Mouse (Mus musculus) liver, postnatal 0 days (tissue): ENCODE results near the gene Klhdc1. TPM values are rescaled to one million over a fixed set of nuclear protein-coding genes. Genes with fewer than 3 reads are reported as not detected.

Experiments used
- ATAC-seq: fragments of 200-750 bp; cut with Nextera tagmentation; 2 replicates; pipeline ENCODE4 v1.8.0; 2017; ENCODE audit warnings: mild to moderate bottlenecking, moderate library complexity
- DNase-seq: peaks from one replicate; pipeline ENCODE4 v3.0.0-alpha.2; 2016
- H3K27ac ChIP-seq: fragments of 300-500 bp; sonication (generic); 2 replicates; pipeline ENCODE4 v1.5.1; 2014; ENCODE audit warnings: antibody characterized with exemption, moderate library complexity, mild to moderate bottlenecking, low read depth
- H3K27me3 ChIP-seq: fragments of 300-500 bp; sonication (generic); 2 replicates; pipeline ENCODE4 v1.6.1; 2014; ENCODE audit warnings: low read length, control low read depth, mixed read lengths; ENCODE audit not compliant: insufficient read depth
- H3K36me3 ChIP-seq: fragments of 300-500 bp; sonication (generic); replicated peaks from 2 replicates; pipeline ENCODE4 v1.6.1; 2014; ENCODE audit warnings: mild to moderate bottlenecking, control low read depth, low read length, moderate library complexity, mixed read lengths; ENCODE audit not compliant: insufficient read depth
- H3K4me1 ChIP-seq: fragments of 300-500 bp; sonication (generic); 2 replicates; pipeline ENCODE4 v1.6.1; 2014; ENCODE audit warnings: antibody characterized with exemption, mild to moderate bottlenecking, control low read depth; ENCODE audit not compliant: insufficient read depth
- H3K4me2 ChIP-seq: fragments of 300-500 bp; sonication (generic); 2 replicates; pipeline ENCODE4 v1.6.1; 2014; ENCODE audit warnings: low read depth, mild to moderate bottlenecking, low read length, moderate library complexity, mixed read lengths
- H3K4me3 ChIP-seq: fragments of 300-500 bp; sonication (generic); 2 replicates; pipeline ENCODE4 v1.5.1; 2014; ENCODE audit warnings: low read depth, low read length
- H3K9ac ChIP-seq: fragments of 300-500 bp; sonication (generic); replicated peaks from 2 replicates; pipeline ENCODE4 v1.6.1; 2014; ENCODE audit warnings: mild to moderate bottlenecking, moderate library complexity
- H3K9me3 ChIP-seq: fragments of 300-500 bp; sonication (generic); 2 replicates; pipeline ENCODE4 v1.6.1; 2016; ENCODE audit warnings: mild to moderate bottlenecking, control low read depth, low read length, mixed read lengths
- CTCF ChIP-seq: sonication (generic); IDR thresholded peaks from 2 replicates; pipeline ENCODE4 v1.5.1; 2016; ENCODE audit warnings: antibody characterized with exemption, low read depth
- EP300 ChIP-seq: IDR thresholded peaks from 2 replicates; pipeline ENCODE4 v1.6.1; 2016; ENCODE audit warnings: antibody characterized with exemption, low read depth, mild to moderate bottlenecking
- WGBS: fragments of 180-500 bp; shearing (Covaris S2); extraction: QIAGEN DNeasy Blood & Tissue Kit; methylation state at CpG from one replicate; pipeline ENCODE4 v1.1.7; 2014; ENCODE audit not compliant: insufficient replicate concordance; 5-methylcytosine and 5-hydroxymethylcytosine counted together
- polyA plus RNA-seq: library from polyadenylated mRNA; unstranded; fragments of >200 nt; fragmentation: Nextera tagmentation; extraction: Ambion mirVana; gene quantifications from 2 replicates; pipeline ENCODE4 v1.2.1, GENCODE M21; 2015

Klhdc1 gene
- polyA plus RNA-seq: 5.9 and 6.1 TPM in 2 replicates

- H3K36me3 ChIP-seq: no peaks in the 10 kb centered on the region
- WGBS: 57% methylated on average over 6 of the region's 6 CpGs
- H3K4me1 ChIP-seq: peaks cover 6% of the 10 kb centered on the region; the same call in 1 of the 2 replicates
- no peaks in the 10 kb centered on the region for H3K27me3 ChIP-seq
- no peak for DNase-seq
- no peak for ATAC-seq
- peak within 1 kb of the TSS; percentile 100 for H3K4me2 ChIP-seq
- TF ChIP-seq EP300 (no peak), CTCF (no peak)
- peak within 1 kb of the TSS; percentile 74 for H3K27ac ChIP-seq
- H3K4me3 ChIP-seq: peak within 1 kb of the TSS; percentile 85
- H3K9me3 ChIP-seq: no peaks in the 10 kb centered on the region
- H3K9ac ChIP-seq: peak within 1 kb of the TSS; percentile 84
These were observed at the start of gene Klhdc1 for GRCm38 (mm10) chr12:69240876-69241275. Gene Klhdc1 (plus strand): TSS chr12:69241176.

- H3K36me3 ChIP-seq: peaks cover 10% of the 10 kb centered on the region
- 69% methylated on average over 5 of the region's 5 CpGs for WGBS
- no peak overlapping the region for H3K4me3 ChIP-seq
- no peak overlapping the region for H3K4me2 ChIP-seq
- ATAC-seq (no peak), DNase-seq (no peak)
- H3K27me3 ChIP-seq: no peaks in the 10 kb centered on the region
- TF ChIP-seq CTCF (no peak), EP300 (no peak)
- H3K9me3 ChIP-seq: no peaks in the 10 kb centered on the region
- peaks cover 16% of the 10 kb centered on the region for H3K4me1 ChIP-seq
- no peak overlapping the region for H3K9ac ChIP-seq
- no peak overlapping the region for H3K27ac ChIP-seq
These were observed 49.6 kb upstream of the Klhdc1 start for GRCm38 (mm10) chr12:69191396-69191795.

GRCm38 (mm10) chr12:69192637-69193036 lies 48.3 kb upstream of the Klhdc1 start:
- H3K9ac ChIP-seq: no peak overlapping the region
- peaks cover 7% of the 10 kb centered on the region for H3K36me3 ChIP-seq
- H3K4me1 ChIP-seq: 0 out of 2 replicates have a peak, but pooled peaks cover 7% of the 10 kb centered on the region
- no peak overlapping the region for H3K27ac ChIP-seq
- TF ChIP-seq CTCF (no peak), EP300 (no peak)
- no peak overlapping the region for H3K4me2 ChIP-seq
- no peak overlapping the region for H3K4me3 ChIP-seq
- no peaks in the 10 kb centered on the region for H3K27me3 ChIP-seq
- ATAC-seq (no peak), DNase-seq (no peak)
- 92% methylated on average over 2 of the region's 2 CpGs for WGBS
- H3K9me3 ChIP-seq: no peaks in the 10 kb centered on the region

GRCm38 (mm10) chr12:69196444-69197377 lies 44.3 kb upstream of the Klhdc1 start, which contains the start of gene Gm49383:
Gene Gm49383 (minus strand): TSS chr12:69197104.
- Histone ChIP-seq H3K4me2 (peak within 1 kb of the TSS; percentile 97), H3K36me3 (peaks cover 15% of the 10 kb centered on the region), H3K27me3 (no peaks in the 10 kb centered on the region), H3K9me3 (no peaks in the 10 kb centered on the region), H3K27ac (peak within 1 kb of the TSS; percentile 92), H3K4me1 (peaks cover 17% of the 10 kb centered on the region), H3K4me3 (peak within 1 kb of the TSS; percentile 99), H3K9ac (peak within 1 kb of the TSS; percentile 93)
- TF ChIP-seq EP300 (no peak), CTCF (no peak)
- DNase-seq (peak; percentile 81), ATAC-seq (peak; percentile 74)
- 3% methylated on average over 75 of the region's 75 CpGs for WGBS

GRCm38 (mm10) chr12:69197378-69198163 lies 43.4 kb upstream of the Klhdc1 start:
- peak; percentile 78 for DNase-seq
- Histone ChIP-seq H3K4me2 (peak overlapping the region; percentile 97), H3K9me3 (no peaks in the 10 kb centered on the region), H3K36me3 (peaks cover 21% of the 10 kb centered on the region), H3K9ac (peak overlapping the region; percentile 93), H3K27me3 (no peaks in the 10 kb centered on the region), H3K4me3 (peak overlapping the region; percentile 99), H3K4me1 (peaks cover 17% of the 10 kb centered on the region), H3K27ac (peak overlapping the region; percentile 92)
- peak; percentile 83 for ATAC-seq
- under 1% methylated on average over 77 of the region's 94 CpGs for WGBS
- TF ChIP-seq EP300: no peak
- TF ChIP-seq CTCF: no peak

- Histone ChIP-seq H3K9ac (peak within 1 kb of the TSS; percentile 93), H3K27me3 (no peaks in the 10 kb centered on the region), H3K27ac (peak within 1 kb of the TSS; percentile 92), H3K4me1 (peaks cover 17% of the 10 kb centered on the region), H3K4me2 (peak within 1 kb of the TSS; percentile 97), H3K36me3 (peaks cover 26% of the 10 kb centered on the region), H3K4me3 (peak within 1 kb of the TSS; percentile 99), H3K9me3 (no peaks in the 10 kb centered on the region)
- WGBS: 3% methylated on average over 18 of the region's 18 CpGs
- peak; percentile 81 for DNase-seq
- TF ChIP-seq EP300 (no peak), CTCF (no peak)
- peak; percentile 50 for ATAC-seq
These were observed 42.8 kb upstream of the Klhdc1 start, which contains the start of gene Dnaaf2 for GRCm38 (mm10) chr12:69198164-69198535. Gene Dnaaf2 (minus strand): TSS chr12:69198429.
